Mouse (Mus musculus): ENCODE measurements around the gene Gli2.

The Gli2 gene

GRCm38 (mm10) chr1:119051192-119051937, 2.1 kb downstream of the Gli2 start:
- DNase-seq (ENCODE audit: low read depth), result no peak

- no peak for DNase-seq (ENCODE audit: low read depth)
These were observed 3.4 kb downstream of the Gli2 start for GRCm38 (mm10) chr1:119049812-119050615.

GRCm38 (mm10) chr1:119048988-119049387, 4.4 kb downstream of the Gli2 start:
- no peak for DNase-seq (ENCODE audit: low read depth)

GRCm38 (mm10) chr1:119048547-119048946, 4.9 kb downstream of the Gli2 start:
- DNase-seq (ENCODE audit: low read depth), result no peak

GRCm38 (mm10) chr1:119047462-119048371, 5.7 kb downstream of the Gli2 start:
- DNase-seq (ENCODE audit: low read depth), result no peak

GRCm38 (mm10) chr1:119038436-119038835, 15.0 kb downstream of the Gli2 start:
- DNase-seq (ENCODE audit: low read depth), result no peak

- no peak for DNase-seq (ENCODE audit: low read depth)
These were observed 17.5 kb downstream of the Gli2 start for GRCm38 (mm10) chr1:119035931-119036330.

- DNase-seq (ENCODE audit: low read depth), result no peak
These were observed 18.1 kb downstream of the Gli2 start for GRCm38 (mm10) chr1:119035301-119035700.

GRCm38 (mm10) chr1:119034163-119034705, 19.2 kb downstream of the Gli2 start:
- DNase-seq (ENCODE audit: low read depth), result no peak

- DNase-seq (ENCODE audit: low read depth), result no peak
These were observed 19.8 kb downstream of the Gli2 start for GRCm38 (mm10) chr1:119033450-119034162.

- no peak for DNase-seq (ENCODE audit: low read depth)
These were observed 22.2 kb downstream of the Gli2 start for GRCm38 (mm10) chr1:119031185-119031584.

GRCm38 (mm10) chr1:119025647-119026358, 27.6 kb downstream of the Gli2 start:
- DNase-seq (ENCODE audit: low read depth), result no peak

GRCm38 (mm10) chr1:119022311-119022710, 31.1 kb downstream of the Gli2 start:
- no peak for DNase-seq (ENCODE audit: low read depth)

GRCm38 (mm10) chr1:119020092-119020491, 33.3 kb downstream of the Gli2 start:
- DNase-seq (ENCODE audit: low read depth), result no peak

- DNase-seq (ENCODE audit: low read depth), result no peak
These were observed 34.4 kb downstream of the Gli2 start for GRCm38 (mm10) chr1:119019056-119019455.

- no peak for DNase-seq (ENCODE audit: low read depth)
These were observed 36.6 kb downstream of the Gli2 start for GRCm38 (mm10) chr1:119016866-119017265.

GRCm38 (mm10) chr1:119015108-119015507, 38.3 kb downstream of the Gli2 start:
- DNase-seq (ENCODE audit: low read depth), result no peak

- no peak for DNase-seq (ENCODE audit: low read depth)
These were observed 44.5 kb downstream of the Gli2 start for GRCm38 (mm10) chr1:119008949-119009348.

GRCm38 (mm10) chr1:119003852-119004398, 49.5 kb downstream of the Gli2 start:
- no peak for DNase-seq (ENCODE audit: low read depth)

GRCm38 (mm10) chr1:119001454-119002034, 51.9 kb downstream of the Gli2 start:
- DNase-seq (ENCODE audit: low read depth), result no peak
